Mouse (Mus musculus): Measurements from ENCODE around the gene Kank1.
A peak's percentile ranks its signal among the peaks of the same experiment; 100 is the strongest.

Gene Kank1

DNA sequence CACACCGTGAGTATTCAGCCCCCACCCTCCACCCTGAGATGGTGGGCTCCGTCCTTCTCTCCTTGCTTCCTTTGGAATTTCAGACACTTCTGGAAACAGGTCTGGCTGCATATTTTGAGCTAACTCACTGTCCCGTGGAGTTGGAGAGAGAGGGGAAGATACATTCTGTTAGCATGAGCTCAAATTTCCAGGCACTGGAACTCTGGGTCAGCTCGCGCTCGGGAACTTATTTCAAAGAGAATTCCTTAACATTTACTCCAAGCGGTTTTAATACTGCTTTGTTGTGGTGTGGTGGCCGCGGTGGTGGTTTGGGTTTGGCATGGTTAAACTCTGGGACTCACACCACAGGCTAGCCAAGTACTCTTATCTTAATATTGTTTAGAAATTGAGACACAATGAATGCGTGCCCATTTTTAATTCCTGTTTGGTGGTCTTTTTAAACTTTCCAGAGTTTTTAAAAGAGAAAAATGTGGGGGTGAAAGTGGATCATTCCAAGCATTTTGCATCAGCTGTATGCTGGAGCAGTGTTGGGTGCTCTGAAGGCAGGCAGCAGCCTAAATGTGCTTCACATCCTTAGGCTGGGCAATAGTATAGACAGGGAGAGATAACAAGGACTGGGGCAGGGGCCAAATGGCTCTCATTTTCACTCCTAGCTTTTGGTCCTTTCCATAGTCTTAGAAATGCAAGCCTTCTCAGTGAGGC is 170.6 kb downstream of the Kank1 start:
- DNase-seq: no peak

GRCm38 (mm10) chr19:25407887-25408236 is 171.1 kb downstream of the Kank1 start:
- no peak for DNase-seq

- no peak for DNase-seq
These were observed 172.5 kb downstream of the Kank1 start for GRCm38 (mm10) chr19:25409239-25409638.

GRCm38 (mm10) chr19:25411353-25411752 is 174.6 kb downstream of the Kank1 start:
- DNase-seq: no peak

GRCm38 (mm10) chr19:25415448-25415847 is 178.7 kb downstream of the Kank1 start:
- DNase-seq: no peak

DNA sequence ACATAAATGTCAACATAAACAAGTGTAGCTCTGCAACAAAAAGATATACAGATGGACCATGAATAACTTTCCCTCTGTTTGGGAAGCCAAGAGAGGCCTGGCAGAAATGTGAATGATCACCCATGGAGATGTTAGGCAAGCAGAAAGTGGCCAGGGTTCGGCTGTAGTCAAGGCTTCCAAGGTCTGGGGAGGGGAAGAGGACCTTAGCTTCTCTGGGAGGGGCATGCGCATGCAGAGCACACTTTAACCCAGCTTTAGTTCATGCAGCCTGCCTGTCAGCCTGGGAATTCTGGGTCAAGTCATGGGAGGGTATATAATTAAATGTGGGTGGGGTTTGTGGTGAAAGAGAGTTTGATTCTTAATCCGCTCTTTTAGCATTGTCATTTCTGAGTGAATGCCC is 180.9 kb downstream of the Kank1 start:
- no peak for DNase-seq

DNA sequence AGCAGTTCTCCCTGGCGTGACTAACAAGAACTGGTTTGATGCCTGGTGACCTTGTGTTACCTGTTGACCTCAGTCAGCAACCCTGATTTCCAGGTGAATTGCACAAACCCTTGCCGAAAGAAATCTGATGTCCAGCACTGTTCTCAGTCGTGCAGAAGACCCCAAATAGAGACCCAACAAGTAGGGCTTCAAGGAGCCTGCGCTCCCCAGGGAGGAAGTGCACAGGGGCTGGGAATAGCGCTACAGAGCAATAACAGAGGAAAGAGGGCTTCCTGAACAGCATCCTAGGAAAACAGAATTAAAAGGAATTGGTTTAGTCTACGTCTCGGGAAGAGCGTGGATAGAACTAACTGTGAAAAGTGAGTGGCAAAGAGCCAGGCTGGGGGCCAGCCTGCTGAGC is 183.2 kb downstream of the Kank1 start:
- DNase-seq: no peak

- DNase-seq: no peak
These were observed 185.3 kb downstream of the Kank1 start for GRCm38 (mm10) chr19:25422096-25422495.

GRCm38 (mm10) chr19:25423371-25423770 is 186.6 kb downstream of the Kank1 start:
- DNase-seq: no peak

- no peak for DNase-seq
These were observed 189.7 kb downstream of the Kank1 start for GRCm38 (mm10) chr19:25426431-25426830.

DNA sequence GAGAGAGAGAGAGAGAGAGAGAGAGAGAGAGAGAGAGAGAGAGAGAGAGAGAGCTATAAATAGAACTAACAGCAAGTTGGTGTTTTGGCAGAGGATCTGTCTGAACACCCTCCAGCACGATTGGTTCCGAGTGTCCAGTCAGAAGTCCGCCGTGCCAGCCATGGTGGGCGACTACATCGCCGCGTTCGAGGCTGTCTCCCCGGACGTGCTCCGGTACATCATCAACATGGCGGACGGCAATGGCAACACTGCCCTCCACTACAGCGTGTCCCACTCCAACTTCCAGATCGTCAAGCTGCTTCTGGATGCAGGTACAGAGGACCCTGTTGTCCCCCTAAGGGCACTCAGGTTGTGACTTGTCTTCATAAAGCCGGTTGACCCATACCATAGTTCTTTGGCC is 191.1 kb downstream of the Kank1 start:
- no peak for DNase-seq

- DNase-seq: no peak
These were observed 191.7 kb downstream of the Kank1 start for GRCm38 (mm10) chr19:25428338-25428962.

- DNase-seq: no peak
These were observed 194.7 kb downstream of the Kank1 start for GRCm38 (mm10) chr19:25431431-25431830.

DNA sequence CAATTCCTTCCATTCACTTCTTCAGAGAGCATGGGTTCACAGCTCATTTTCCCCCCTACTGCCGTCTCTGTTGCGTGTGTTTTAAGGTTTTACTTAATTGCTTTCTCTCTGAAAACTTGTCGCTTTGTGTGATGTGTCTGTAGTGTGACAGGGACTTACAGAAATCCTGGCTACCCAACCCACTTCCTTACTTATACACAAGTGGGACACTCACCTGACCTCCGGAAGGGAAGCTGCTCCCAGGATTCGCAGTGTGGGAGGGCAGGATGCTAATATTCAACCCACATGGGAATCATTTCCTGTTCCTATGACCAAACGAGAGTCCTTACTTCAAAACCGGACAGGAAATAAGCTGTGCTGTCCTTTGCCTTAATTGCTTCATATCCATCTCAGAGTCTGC is 195.1 kb downstream of the Kank1 start:
- DNase-seq: no peak

DNA sequence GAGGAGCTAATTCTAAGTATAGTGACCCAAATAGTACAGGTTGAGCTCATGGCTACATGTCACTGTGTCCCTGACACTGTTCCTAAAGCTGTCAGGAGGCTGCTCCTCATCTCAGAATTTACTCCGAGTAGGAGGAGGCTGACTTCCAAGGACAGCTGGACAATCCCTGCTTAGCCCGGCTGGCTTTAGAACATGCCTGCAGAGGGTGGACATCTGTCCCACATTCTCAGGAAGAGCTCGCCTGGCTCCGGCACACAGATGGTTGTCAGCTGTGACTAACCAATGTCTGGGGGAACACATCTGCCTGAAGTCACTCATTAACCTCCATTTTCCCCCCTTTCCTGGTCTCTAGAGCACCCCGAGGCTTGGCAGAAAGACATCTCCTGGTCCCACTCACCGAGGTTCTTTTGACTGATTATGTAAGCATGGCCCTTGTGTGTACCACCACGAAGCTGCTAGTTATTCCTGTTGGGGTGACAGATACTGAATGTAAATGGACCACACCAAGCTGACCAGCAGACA is 196.5 kb downstream of the Kank1 start:
- no peak for DNase-seq

GRCm38 (mm10) chr19:25434345-25434744 is 197.6 kb downstream of the Kank1 start:
- DNase-seq: no peak

DNA sequence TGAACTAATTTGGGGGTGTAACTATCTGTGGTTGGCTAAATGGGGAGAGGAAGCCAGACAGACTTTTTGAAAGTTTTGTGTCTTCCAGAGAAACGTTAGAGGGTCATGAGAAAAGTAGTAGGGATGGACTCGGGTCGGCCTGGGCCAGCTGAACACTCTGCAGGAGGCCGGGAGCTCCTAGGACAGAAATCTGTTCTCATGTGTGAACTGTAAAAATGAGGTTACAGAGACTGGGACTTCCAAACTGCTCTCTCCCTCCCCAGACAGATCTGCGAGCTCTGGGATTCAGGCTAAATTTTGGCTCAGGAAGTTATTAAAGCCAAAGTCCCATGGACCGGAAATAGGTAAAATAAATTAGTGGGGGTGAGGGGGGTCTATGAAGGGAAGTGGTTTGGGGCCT is 198.0 kb downstream of the Kank1 start:
- DNase-seq: no peak

GRCm38 (mm10) chr19:25435412-25435811 is 198.6 kb downstream of the Kank1 start:
- no peak for DNase-seq

DNA sequence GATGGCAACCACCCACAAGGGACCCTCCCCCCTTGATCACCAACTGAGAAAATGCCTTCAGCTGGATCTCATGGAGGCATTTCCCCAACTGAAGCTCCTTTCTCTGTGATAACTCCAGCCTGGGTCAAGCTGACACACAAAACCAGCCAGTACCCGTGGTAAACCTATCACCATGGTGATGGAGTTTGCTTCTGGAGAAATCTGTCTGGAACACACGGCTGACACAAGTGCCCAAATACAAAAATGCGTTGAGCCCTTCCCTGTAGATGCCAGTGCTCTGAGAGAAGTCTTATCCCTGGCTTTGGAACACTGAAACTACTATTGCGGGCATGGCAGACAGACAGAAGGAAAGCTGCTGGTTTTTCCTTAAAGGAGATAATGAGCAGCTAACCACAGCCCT is 199.4 kb downstream of the Kank1 start:
- no peak for DNase-seq

GRCm38 (mm10) chr19:25436789-25437650 is 200.2 kb downstream of the Kank1 start:
- no peak for DNase-seq

DNA sequence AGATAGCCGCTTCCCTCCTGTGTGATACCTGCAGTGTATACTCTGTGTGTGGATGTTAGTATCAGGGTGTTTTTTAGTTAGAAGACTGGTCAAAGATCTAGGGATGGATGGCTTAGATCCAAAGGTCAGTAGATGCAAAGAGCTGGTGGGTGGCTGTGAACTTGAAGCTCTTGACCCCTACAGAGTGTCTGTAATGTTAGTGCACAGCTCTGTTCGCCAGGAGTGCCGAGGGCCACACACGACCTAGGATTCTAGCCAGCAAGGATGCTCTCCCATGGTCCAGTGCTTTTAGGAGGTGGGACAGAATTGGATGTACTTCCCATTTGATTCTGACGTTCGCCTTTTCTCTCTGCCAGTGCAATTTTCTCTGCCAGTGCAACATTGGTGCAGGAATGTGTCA is 201.5 kb downstream of the Kank1 start:
- no peak for DNase-seq

DNA sequence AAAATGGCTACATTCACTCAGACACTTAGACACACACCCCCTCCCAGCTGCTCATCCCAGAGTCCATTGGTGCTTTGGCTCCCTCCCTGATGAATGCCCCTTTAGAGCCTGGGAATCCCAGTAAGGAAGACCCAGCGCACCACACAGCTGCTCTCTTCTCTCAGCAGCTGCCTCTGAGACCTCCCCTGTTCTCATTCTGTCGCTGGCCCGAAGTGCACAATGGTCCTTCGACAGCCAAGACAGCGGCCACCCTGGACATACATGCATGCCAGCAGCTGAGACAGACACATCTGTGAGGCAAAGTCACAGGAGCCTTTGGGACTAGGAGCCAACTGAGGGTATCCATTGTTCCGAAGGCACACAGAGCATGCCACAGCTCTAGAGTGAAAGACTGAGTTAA is 203.0 kb downstream of the Kank1 start:
- DNase-seq: no peak

DNA sequence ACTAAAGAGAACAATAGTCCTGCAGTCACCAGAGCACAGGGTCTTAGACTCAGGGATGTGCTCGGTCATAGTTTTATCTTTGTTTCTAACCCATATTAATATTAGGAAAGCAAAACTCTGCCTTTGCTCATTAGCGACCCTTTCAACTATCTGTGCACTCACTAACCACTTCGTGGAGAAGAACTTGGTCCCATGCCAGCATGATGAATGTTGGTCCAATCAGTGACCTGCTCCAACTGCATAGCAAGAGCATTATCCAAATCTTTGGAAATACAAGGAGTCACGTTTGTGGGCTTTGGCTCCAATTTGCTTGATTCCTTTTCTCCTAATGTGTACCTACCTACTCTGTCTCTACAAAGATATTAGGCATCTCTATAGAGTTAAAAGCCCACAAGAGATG is 204.0 kb downstream of the Kank1 start:
- DNase-seq: no peak

GRCm38 (mm10) chr19:25445054-25445453 is 208.3 kb downstream of the Kank1 start:
- DNase-seq: peak; percentile 66

Data from thymus, postnatal 14 days (tissue).